Mouse (Mus musculus) forebrain, postnatal 0 days (tissue): ENCODE data around the gene Eif4h. TPM values are rescaled to one million over a fixed set of nuclear protein-coding genes. Genes with fewer than 3 reads are reported as not detected.
"Not testable (repeated sequence)": the region's sequence is repeated elsewhere in the genome, so short reads cannot be mapped to it uniquely, and the experiment has no call there.

ENCODE experiments used
- ATAC-seq: fragments of 200-750 bp; cut with Nextera tagmentation; 2 replicates; pipeline ENCODE4 v1.8.0; 2017; ENCODE audit warnings: mild to moderate bottlenecking, moderate library complexity
- DNase-seq: peaks from one replicate; pipeline ENCODE4 v3.0.0-alpha.2; 2015
- H3K27ac ChIP-seq: fragments of 300-500 bp; sonication (generic); 2 replicates; pipeline ENCODE4 v1.5.1; 2014; ENCODE audit warnings: low read depth, mild to moderate bottlenecking, antibody characterized with exemption, low read length, moderate library complexity, mixed read lengths
- H3K27me3 ChIP-seq: fragments of 300-500 bp; sonication (generic); 2 replicates; pipeline ENCODE4 v1.6.1; 2014; ENCODE audit warnings: mild to moderate bottlenecking, low read length, mixed read lengths; ENCODE audit not compliant: insufficient read depth
- H3K36me3 ChIP-seq: fragments of 300-500 bp; sonication (generic); 2 replicates; pipeline ENCODE4 v1.6.1; 2014; ENCODE audit warnings: mild to moderate bottlenecking, moderate library complexity; ENCODE audit not compliant: insufficient read depth
- H3K4me1 ChIP-seq: fragments of 300-500 bp; sonication (generic); 2 replicates; pipeline ENCODE4 v1.6.1; 2014; ENCODE audit warnings: antibody characterized with exemption; ENCODE audit not compliant: insufficient read depth
- H3K4me2 ChIP-seq: fragments of 300-500 bp; sonication (generic); 2 replicates; pipeline ENCODE4 v1.6.1; 2014; ENCODE audit warnings: low read depth, mild to moderate bottlenecking, moderate library complexity
- H3K4me3 ChIP-seq: fragments of 300-500 bp; sonication (generic); 2 replicates; pipeline ENCODE4 v1.5.1; 2014; ENCODE audit warnings: low read depth, low read length, mixed read lengths
- H3K9ac ChIP-seq: fragments of 300-500 bp; sonication (generic); 2 replicates; pipeline ENCODE4 v1.6.1; 2014; ENCODE audit warnings: mild to moderate bottlenecking
- H3K9me3 ChIP-seq: fragments of 300-500 bp; sonication (generic); 2 replicates; pipeline ENCODE4 v1.6.1; 2016; ENCODE audit warnings: low read length
- CTCF ChIP-seq: sonication (generic); IDR thresholded peaks from 2 replicates; pipeline ENCODE4 v1.5.1; 2016; ENCODE audit warnings: antibody characterized with exemption, control low read depth, low read depth
- WGBS: fragments of 180-500 bp; shearing (Covaris S2); extraction: QIAGEN DNeasy Blood & Tissue Kit; methylation state at CpG from one replicate; pipeline ENCODE4 v1.1.7; 2014; 5-methylcytosine and 5-hydroxymethylcytosine counted together
- polyA plus RNA-seq: library from polyadenylated mRNA; unstranded; fragments of >200 nt; fragmentation: Nextera tagmentation; extraction: Ambion mirVana; gene quantifications from 2 replicates; pipeline ENCODE4 v1.2.1, GENCODE M21; 2015
- total RNA-seq: library from RNA; depleted of rRNA; stranded (reverse); fragments of >200 nt; gene quantifications from 2 replicates; pipeline ENCODE4 v1.2.3, GENCODE M21; 2014

Gene Eif4h
- total and polyA plus RNA-seq, 2 experiments from 2014 or later, result 343 to 525 TPM

DNA sequence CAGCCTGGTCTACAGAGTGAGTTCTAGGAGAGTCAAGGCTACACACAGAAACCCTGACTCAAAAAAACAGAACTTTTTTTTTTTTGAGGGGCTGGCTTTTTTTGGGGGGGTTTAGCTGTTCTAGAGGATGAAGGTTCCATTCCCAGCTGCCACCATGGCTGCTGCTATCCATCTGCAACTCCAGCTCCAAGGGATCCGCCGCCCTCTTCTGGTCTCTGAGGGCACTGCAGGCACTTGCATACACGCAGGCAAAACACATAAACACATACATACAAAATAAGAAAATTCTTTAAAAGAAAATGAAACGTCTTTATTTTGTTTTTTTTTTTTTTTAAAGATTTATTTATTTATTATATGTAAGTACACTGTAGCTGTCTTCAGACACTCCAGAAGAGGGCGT lies 11.6 kb upstream of the Eif4h start:
- 49% methylated on average over 4 of the region's 5 CpGs for WGBS
- peak; percentile 49 for TF ChIP-seq CTCF
- H3K4me2 ChIP-seq, result no peak overlapping the region
- H3K27me3 ChIP-seq, result no peaks in the 10 kb centered on the region
- no peak overlapping the region for H3K27ac ChIP-seq
- no peak overlapping the region for H3K4me3 ChIP-seq
- H3K36me3 ChIP-seq, result no peaks in the 10 kb centered on the region
- no peak for ATAC-seq
- no peaks in the 10 kb centered on the region for H3K9me3 ChIP-seq
- H3K4me1 ChIP-seq, result no peaks in the 10 kb centered on the region
- peak; percentile 32 for DNase-seq
- no peak overlapping the region for H3K9ac ChIP-seq

DNA sequence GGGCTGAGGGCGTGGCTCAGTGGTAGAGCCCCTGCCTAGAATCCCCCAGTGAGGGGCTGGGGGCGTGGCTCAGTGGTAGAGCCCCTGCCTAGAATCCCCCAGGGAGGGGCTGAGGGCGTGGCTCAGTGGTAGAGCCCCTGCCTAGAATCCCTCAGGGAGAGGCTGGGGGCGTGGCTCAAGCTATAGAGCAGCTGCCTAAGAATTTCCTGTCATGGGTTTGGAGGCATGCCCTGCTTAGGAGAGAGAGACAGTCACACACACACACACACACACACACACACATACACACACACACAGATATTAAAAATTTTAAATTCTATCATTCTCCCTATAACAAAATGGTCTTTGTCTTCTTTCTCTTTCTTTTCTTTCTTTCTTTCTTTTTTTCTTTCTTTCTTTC lies 9.7 kb upstream of the Eif4h start:
- not testable (repeated sequence) for H3K27me3 ChIP-seq

DNA sequence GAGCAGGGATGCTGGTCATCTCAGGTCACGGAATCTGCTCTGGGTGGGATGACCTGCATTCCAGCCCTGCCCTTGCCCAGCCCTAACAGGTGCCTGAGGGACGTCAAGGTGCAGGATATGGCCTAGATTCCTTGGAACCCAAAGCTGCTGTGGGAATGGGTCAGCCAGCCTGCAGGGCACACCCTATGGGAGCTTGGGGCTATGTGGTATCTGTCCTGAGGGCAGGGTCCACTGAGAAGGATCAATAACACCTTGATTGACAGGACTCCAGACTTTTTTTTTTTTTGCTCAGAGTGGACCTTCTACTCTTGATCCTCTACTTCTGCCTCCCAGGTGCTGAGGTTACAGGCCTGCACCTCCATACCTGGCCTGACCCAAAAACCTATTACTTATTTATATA lies 8.1 kb upstream of the Eif4h start:
- ATAC-seq (no peak), DNase-seq (no peak)
- no peak for TF ChIP-seq CTCF
- Histone ChIP-seq H3K4me2 (no peak overlapping the region), H3K4me3 (no peak overlapping the region), H3K9ac (no peak overlapping the region), H3K4me1 (no peaks in the 10 kb centered on the region), H3K27ac (no peak overlapping the region), H3K9me3 (no peaks in the 10 kb centered on the region), H3K36me3 (no peaks in the 10 kb centered on the region), H3K27me3 (no peaks in the 10 kb centered on the region)
- WGBS, result 85% methylated on average over 2 of the region's 2 CpGs

More for the DNA sequence above, 9.7 kb upstream of the Eif4h start:
- H3K4me1 ChIP-seq, H3K4me2 ChIP-seq, H3K4me3 ChIP-seq, DNase-seq, H3K27ac ChIP-seq, H3K9ac ChIP-seq, H3K36me3 ChIP-seq, ATAC-seq, H3K9me3 ChIP-seq: not testable (repeated sequence)
- 83% methylated on average over 4 of the region's 4 CpGs for WGBS

DNA sequence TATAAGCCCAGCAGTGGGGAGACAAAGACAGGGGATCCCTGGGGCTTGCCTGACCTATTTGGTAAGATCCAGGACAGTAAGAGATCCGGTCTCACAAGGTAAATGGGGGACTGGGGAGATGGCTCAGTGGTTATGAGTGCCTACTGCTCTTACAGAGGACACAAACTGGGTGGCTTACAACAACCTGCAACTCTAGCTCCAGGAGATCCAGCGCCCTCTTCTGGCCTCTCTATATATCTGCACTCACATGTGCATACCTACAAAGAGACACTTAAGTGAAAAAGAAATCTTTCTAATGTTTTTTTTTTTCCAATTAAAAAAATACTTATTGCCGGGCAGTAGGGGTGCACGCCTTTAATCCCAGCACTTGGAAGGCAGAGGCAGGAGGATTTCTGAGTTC lies 7.2 kb upstream of the Eif4h start:
- H3K27ac ChIP-seq, result no peak overlapping the region
- no peak overlapping the region for H3K4me3 ChIP-seq
- no peak for DNase-seq
- no peak overlapping the region for H3K4me2 ChIP-seq
- no peaks in the 10 kb centered on the region for H3K9me3 ChIP-seq
- H3K36me3 ChIP-seq, result no peaks in the 10 kb centered on the region
- no peak overlapping the region for H3K9ac ChIP-seq
- WGBS, result 67% methylated on average over 4 of the region's 4 CpGs
- no peak for ATAC-seq
- no peaks in the 10 kb centered on the region for H3K27me3 ChIP-seq
- no peaks in the 10 kb centered on the region for H3K4me1 ChIP-seq
- no peak for TF ChIP-seq CTCF

DNA sequence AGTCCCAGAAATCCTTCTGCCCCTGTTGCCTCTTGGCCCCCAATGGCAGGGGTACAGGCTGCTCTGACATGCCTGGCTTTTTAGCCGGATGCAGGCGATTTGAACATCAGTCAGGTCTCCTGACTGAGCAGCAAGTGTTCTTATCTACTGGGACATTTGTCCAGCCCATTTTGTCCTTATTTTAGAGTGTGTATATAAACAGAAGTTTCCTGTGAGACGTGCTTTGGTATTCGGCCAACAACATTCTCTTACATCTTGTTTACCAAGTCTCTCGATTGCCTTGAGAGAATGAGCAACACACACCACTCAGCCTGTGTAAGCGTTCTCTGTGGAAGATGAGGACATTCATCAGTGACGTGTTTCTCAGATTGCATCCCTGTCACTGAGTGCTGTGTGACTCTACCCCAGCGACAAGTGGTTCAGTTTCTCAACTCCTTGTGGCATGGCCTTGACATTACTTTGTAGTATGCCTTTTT lies 5.4 kb upstream of the Eif4h start:
- DNase-seq (no peak), ATAC-seq (no peak)
- no peaks in the 10 kb centered on the region for H3K36me3 ChIP-seq
- WGBS, result 62% methylated on average over 8 of the region's 8 CpGs
- no peaks in the 10 kb centered on the region for H3K27me3 ChIP-seq
- no peak overlapping the region for H3K4me3 ChIP-seq
- H3K4me1 ChIP-seq, result peaks cover 2% of the 10 kb centered on the region; the same call in 1 of the 2 replicates
- no peak overlapping the region for H3K27ac ChIP-seq
- no peaks in the 10 kb centered on the region for H3K9me3 ChIP-seq
- TF ChIP-seq CTCF, result no peak
- no peak overlapping the region for H3K9ac ChIP-seq
- no peak overlapping the region for H3K4me2 ChIP-seq

DNA sequence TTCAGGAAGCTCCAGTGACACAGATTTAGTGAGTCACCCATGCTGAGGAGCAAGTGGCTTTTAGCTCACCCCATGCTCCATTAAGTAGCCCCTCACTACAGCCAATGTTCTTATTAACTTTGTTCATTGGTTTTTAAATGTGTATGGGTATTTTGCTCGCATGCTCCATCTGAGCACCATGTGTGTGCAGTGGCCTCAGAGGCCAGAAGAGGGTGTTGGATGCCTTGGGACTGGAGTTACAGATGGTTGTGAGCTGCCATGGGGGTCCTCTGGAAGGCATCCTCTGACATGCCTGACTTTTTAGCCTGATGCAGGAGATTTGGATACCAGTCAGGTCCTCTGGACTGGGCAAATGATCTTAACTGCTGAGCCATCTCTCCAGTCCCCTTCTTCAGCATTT lies 4.8 kb upstream of the Eif4h start:
- no peak for TF ChIP-seq CTCF
- Histone ChIP-seq H3K4me3 (no peak overlapping the region), H3K4me1 (peaks cover 4% of the 10 kb centered on the region; the same call in 1 of the 2 replicates), H3K27ac (no peak overlapping the region), H3K9me3 (no peaks in the 10 kb centered on the region), H3K36me3 (no peaks in the 10 kb centered on the region), H3K27me3 (no peaks in the 10 kb centered on the region), H3K9ac (no peak overlapping the region), H3K4me2 (no peak overlapping the region)
- no peak for ATAC-seq
- no peak for DNase-seq
- WGBS, result 73% methylated on average over 1 of the region's 1 CpGs

DNA sequence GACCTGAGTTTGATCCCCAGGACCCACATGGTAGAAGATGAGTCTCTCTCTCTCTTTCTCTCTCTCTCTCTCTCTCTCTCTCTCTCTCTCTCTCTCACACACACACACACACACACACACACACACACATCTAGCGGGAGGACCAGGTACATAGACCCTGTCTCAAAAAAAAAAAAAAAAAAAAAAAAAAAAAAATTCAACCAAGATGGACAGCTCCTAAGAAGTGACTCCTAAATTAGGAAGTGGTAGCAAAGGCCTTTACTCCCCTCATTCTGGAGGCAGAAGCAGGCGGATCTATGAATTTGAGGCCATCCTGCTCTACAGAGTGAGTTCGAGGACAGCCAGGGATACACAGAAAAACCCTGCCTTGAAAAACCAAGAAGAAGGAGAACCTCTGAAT lies 1.1 kb upstream of the Eif4h start:
- Histone ChIP-seq H3K27me3 (no peaks in the 10 kb centered on the region), H3K4me3 (no peak overlapping the region), H3K27ac (no peak overlapping the region), H3K9me3 (no peaks in the 10 kb centered on the region), H3K4me2 (no peak overlapping the region), H3K9ac (no peak overlapping the region), H3K4me1 (peaks cover 15% of the 10 kb centered on the region), H3K36me3 (peaks cover 10% of the 10 kb centered on the region; the same call in 1 of the 2 replicates)
- ATAC-seq (no peak), DNase-seq (no peak)
- 96% methylated on average over 3 of the region's 3 CpGs for WGBS
- TF ChIP-seq CTCF, result no peak
